Mouse (Mus musculus) neural tube, embryonic 12.5 days (tissue): ENCODE data around the gene Olfr1339. TPM values are rescaled to one million over a fixed set of nuclear protein-coding genes. Genes with fewer than 3 reads are reported as not detected.

Experiments
- ATAC-seq: fragments of 200-750 bp; cut with Nextera tagmentation; 2 replicates; pipeline ENCODE4 v1.8.0; 2017; ENCODE audit warnings: low read depth, mild to moderate bottlenecking, moderate TSS enrichment, moderate library complexity; ENCODE audit not compliant: low FRiP score
- H3K27ac ChIP-seq: fragments of 300-500 bp; sonication (generic); 2 replicates; pipeline ENCODE4 v1.5.1; 2016
- H3K27me3 ChIP-seq: fragments of 300-500 bp; sonication (generic); replicated peaks from 2 replicates; pipeline ENCODE4 v1.6.1; 2016; ENCODE audit warnings: mild to moderate bottlenecking
- H3K36me3 ChIP-seq: fragments of 300-500 bp; sonication (generic); 2 replicates; pipeline ENCODE4 v1.6.1; 2016; ENCODE audit warnings: mild to moderate bottlenecking
- H3K4me1 ChIP-seq: fragments of 300-500 bp; sonication (generic); 2 replicates; pipeline ENCODE4 v1.6.1; 2016
- H3K4me2 ChIP-seq: fragments of 300-500 bp; sonication (generic); replicated peaks from 2 replicates; pipeline ENCODE4 v1.6.1; 2016; ENCODE audit warnings: mild to moderate bottlenecking
- H3K4me3 ChIP-seq: fragments of 300-500 bp; sonication (generic); 2 replicates; pipeline ENCODE4 v1.5.1; 2016
- H3K9ac ChIP-seq: fragments of 300-500 bp; sonication (generic); 2 replicates; pipeline ENCODE4 v1.6.1; 2016; ENCODE audit warnings: mild to moderate bottlenecking
- H3K9me3 ChIP-seq: fragments of 300-500 bp; sonication (generic); 2 replicates; pipeline ENCODE4 v1.6.1; 2016; ENCODE audit warnings: mild to moderate bottlenecking
- WGBS: fragments of 180-500 bp; shearing (Covaris S2); methylation state at CpG from one replicate; pipeline ENCODE4 v1.1.7; 2016; 5-methylcytosine and 5-hydroxymethylcytosine counted together
- polyA plus RNA-seq: library from polyadenylated mRNA; unstranded; fragments of >200 nt; fragmentation: Nextera tagmentation; extraction: Ambion mirVana; gene quantifications from 2 replicates; pipeline ENCODE4 v1.2.1, GENCODE M21; 2016

The Olfr1339 gene
- polyA plus RNA-seq, 1 experiment from 2014 or later: not detected

- H3K27ac ChIP-seq: no peak within 1 kb of the TSS
- H3K4me2 ChIP-seq: no peak within 1 kb of the TSS
- H3K27me3 ChIP-seq: no peaks in the 10 kb centered on the region
- WGBS: 76% methylated on average over 1 of the region's 1 CpGs
- no peaks in the 10 kb centered on the region for H3K36me3 ChIP-seq
- H3K4me3 ChIP-seq: no peak within 1 kb of the TSS
- H3K9ac ChIP-seq: no peak within 1 kb of the TSS
- no peak for ATAC-seq
- H3K9me3 ChIP-seq: no peaks in the 10 kb centered on the region
- H3K4me1 ChIP-seq: no peaks in the 10 kb centered on the region
These were observed 26.7 kb downstream of the Olfr1339 start, which contains the start of gene Olfr1338 for GRCm38 (mm10) chr4:118758637-118759036. TSS of gene Olfr1338 (minus strand) at chr4:118758737.

GRCm38 (mm10) chr4:118782486-118782885, 50.5 kb downstream of the Olfr1339 start, which contains the start of gene Olfr1337:
TSS of gene Olfr1337 (minus strand) at chr4:118782586.
- H3K27ac ChIP-seq: no peak within 1 kb of the TSS
- ATAC-seq: no peak
- 80% methylated on average over 2 of the region's 2 CpGs for WGBS

More at GRCm38 (mm10) chr4:118782486-118782885, 50.5 kb downstream of the Olfr1339 start, which contains the start of gene Olfr1337:
- no peaks in the 10 kb centered on the region for H3K4me1 ChIP-seq
- no peak within 1 kb of the TSS for H3K4me2 ChIP-seq
- H3K36me3 ChIP-seq: no peaks in the 10 kb centered on the region
- H3K27me3 ChIP-seq: no peaks in the 10 kb centered on the region
- H3K9me3 ChIP-seq: no peaks in the 10 kb centered on the region
- no peak within 1 kb of the TSS for H3K4me3 ChIP-seq
- H3K9ac ChIP-seq: no peak within 1 kb of the TSS

Other genes with a start within 250 kb of the Olfr1339 start
- gene Tie1, start 242.1 kb upstream of the Olfr1339 start, polyA plus RNA-seq: 23.2 and 23.5 TPM in 2 replicates
- 0.56 TPM in 1 of 2 replicates, not detected in the other for gene 2610528J11Rik, start 205.2 kb upstream of the Olfr1339 start, polyA plus RNA-seq
- 0.23 TPM in 1 of 2 replicates, not detected in the other for gene Tmem125, start 188.1 kb upstream of the Olfr1339 start, polyA plus RNA-seq
- 1.2 and 1.3 TPM in 2 replicates for gene Cfap57, start 111.4 kb upstream of the Olfr1339 start, polyA plus RNA-seq
- gene Ebna1bp2, start 111.4 kb upstream of the Olfr1339 start, polyA plus RNA-seq: 151 and 158 TPM in 2 replicates
- not detected in 2 replicates for gene Olfr62, start 73.2 kb upstream of the Olfr1339 start, polyA plus RNA-seq
- not detected in 2 replicates for gene Olfr1342, start 39.4 kb upstream of the Olfr1339 start, polyA plus RNA-seq
- gene Olfr1341, start 28.7 kb upstream of the Olfr1339 start, polyA plus RNA-seq: not detected in 2 replicates
- not detected in 2 replicates for gene Olfr1340, start 12.0 kb upstream of the Olfr1339 start, polyA plus RNA-seq
- not detected in 2 replicates for gene Olfr1338, start 26.6 kb downstream of the Olfr1339 start, polyA plus RNA-seq
- gene Olfr1337, start 50.4 kb downstream of the Olfr1339 start, polyA plus RNA-seq: not detected in 2 replicates
- not detected in 2 replicates for gene Olfr1335, start 77.8 kb downstream of the Olfr1339 start, polyA plus RNA-seq
- gene Olfr1333, start 104.1 kb downstream of the Olfr1339 start, polyA plus RNA-seq: not detected in 2 replicates
- gene Olfr1331, start 132.5 kb downstream of the Olfr1339 start, polyA plus RNA-seq: not detected in 2 replicates
- gene Olfr1330, start 156.4 kb downstream of the Olfr1339 start, polyA plus RNA-seq: not detected in 2 replicates
- gene Olfr1329, start 185.3 kb downstream of the Olfr1339 start, polyA plus RNA-seq: not detected in 2 replicates
- gene Olfr1328, start 206.4 kb downstream of the Olfr1339 start, polyA plus RNA-seq: not detected in 2 replicates
- gene Lao1, start 229.4 kb downstream of the Olfr1339 start, polyA plus RNA-seq: not detected in 2 replicates